Mouse (Mus musculus): Measurements from ENCODE around the gene Flt3l. TPM values are rescaled to one million over a fixed set of nuclear protein-coding genes. Genes with fewer than 3 reads are reported as not detected.
"Not testable (repeated sequence)": the region's sequence is repeated elsewhere in the genome, so short reads cannot be mapped to it uniquely, and the experiment has no call there.

Gene Flt3l
- total RNA-seq, 2 experiments from 2014 or later = 7.0 to 10.1 TPM

DNA sequence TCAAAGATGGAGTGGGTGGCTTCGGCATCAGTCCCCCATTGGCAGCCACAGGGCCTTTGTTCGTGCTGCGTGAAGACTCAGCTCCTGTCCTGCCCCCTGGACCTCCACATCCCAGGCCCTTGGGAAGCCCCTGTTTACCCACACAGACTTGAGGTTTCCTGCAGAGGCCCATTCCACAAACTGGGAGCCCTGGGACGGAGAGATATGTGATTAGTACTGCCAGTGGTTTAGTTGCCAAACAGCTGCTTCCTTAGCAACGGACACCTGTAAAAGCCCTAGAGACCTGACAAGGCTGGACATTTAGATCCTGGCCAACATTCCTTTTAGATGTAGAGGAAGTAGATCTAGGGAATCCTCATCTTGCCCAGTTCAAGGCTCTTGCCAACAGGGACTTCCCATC is 5.7 kb upstream of the Flt3l start:
- no peak for DNase-seq

DNA sequence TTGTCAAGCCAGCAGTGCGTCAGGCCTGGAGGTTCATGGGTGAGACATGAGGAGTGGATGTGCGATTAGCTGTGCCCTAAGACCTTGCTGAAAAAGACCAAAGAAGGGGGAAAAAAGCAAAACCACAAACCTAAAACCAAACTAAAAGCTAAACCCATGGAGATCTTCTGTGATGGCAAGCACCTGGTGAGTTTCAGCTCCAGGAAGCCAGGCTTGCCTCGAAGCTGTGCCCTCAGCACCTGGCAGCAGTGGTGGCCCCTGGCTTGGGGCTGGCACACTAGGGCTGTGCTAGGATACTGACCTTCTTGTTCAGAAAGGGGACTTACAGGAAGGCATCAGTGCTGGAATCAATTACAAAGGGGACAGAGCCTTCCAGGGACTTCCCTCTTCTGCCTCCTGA is 5.1 kb upstream of the Flt3l start:
- DNase-seq = no peak

DNA sequence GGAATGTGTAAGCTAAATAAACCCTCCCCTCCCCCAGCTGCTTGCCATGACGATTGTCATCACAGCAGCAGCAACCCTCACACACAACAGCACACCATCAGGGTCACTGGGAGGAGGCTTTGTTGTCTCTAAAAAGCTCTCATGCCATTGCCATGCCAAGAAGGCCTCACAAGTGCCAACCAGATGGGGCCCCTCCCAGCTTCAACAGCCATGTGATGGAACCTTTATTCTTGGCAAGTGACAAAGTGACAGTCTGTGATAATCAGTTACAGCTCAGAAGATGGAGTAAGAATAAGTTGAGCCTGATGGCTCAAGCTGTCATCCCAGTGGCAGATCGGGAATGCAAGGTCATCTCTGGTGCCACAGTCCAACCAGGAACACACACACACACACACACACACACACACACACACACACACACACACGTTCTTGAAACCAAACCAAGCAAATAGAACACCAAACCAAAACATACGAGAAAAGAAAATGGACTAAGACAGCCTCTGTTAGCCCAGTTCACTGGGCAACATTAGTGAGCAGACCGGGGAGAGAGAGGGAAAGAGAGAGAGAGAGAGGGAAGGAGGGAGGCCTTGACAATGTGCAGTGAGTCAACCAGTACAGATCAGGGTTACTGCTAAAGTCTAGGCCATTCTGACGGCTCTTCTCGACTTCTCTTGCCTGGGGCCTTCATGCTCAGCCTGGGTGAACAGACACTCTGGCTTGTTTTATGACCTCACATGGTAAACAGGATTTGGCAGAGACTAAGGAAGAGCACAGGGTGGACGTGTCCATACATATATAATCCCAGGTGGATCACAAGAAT is 3.9 kb upstream of the Flt3l start:
- DNase-seq = no peak

DNA sequence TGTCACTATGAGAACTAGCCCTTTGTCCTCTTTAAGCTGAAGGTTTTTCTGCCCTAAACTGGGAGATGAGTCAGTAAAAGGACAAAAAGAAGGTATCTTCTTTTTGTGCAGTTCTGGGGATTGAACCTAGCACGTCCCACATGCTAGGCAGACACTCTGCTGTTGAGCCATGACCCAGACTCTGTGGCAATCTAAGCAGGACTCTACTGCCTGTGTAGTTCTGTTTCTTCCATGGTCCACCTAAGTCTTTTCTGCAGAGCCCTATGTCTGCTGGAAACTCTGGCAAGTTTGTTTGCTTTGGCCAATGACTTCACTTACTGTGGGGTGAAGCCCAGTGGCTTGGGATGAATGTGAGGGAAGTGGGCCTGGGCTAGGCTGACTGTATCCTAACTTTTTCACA is 2.2 kb upstream of the Flt3l start:
- no peak for DNase-seq

DNA sequence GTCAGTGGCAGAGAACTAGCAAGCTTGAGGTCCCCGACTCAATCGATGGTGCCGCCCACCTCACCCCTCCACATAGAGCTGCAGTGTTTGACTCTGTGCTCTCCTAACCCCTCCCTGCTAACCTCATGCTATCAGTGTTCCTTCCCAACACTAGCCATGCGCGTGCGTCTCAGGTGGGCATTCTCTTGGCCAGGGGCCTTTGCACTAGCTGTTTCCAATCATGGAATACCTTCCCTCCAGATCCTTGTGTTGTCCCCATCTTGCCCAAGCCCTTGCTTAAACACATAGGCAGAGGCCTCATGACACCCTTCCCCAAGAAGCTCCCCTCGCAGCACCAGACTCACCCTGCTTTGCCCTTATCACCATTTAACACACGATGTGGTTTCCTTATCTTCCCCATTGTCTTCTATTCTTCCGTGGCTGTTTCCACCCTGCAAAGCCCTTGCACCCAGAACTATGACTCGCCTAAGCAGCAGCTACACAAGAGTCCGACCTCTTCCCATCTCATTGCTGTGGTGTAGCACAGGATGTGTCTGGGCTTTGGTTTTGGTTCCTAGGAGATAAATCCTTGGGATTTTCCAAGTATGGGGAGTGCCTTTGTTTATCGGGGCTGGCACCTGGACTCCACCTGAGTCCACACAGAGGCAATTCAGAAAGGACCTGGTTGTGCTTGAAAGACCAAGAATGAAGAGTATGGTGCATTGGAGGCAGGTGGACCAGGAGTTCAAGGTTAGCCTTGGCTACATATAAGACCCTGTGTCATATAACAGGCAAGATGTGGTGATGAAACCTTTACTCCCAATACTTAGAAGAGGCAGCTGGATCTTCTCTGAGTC is 1.2 kb upstream of the Flt3l start:
- DNase-seq = no peak

DNA sequence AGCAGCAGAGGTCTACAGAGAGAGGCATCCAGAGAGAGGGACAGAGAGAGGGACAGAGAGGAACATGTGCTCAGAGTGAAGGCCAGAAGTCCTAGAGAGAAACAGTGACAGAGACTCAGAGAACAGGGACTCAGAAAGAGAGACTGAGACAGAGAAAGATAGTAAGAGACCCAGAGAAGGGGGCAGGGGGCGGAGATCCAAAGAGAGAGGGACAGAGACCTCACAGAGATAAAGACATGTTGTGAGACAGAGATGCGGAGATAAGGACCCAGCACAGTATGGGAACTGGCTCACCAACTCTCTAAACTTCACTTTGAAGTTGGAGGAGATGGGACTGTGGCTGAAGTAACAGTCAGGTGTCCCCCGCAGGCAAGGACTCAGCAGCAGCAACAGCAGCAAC is 862 bp downstream of the Flt3l start:
- no peak for DNase-seq

DNA sequence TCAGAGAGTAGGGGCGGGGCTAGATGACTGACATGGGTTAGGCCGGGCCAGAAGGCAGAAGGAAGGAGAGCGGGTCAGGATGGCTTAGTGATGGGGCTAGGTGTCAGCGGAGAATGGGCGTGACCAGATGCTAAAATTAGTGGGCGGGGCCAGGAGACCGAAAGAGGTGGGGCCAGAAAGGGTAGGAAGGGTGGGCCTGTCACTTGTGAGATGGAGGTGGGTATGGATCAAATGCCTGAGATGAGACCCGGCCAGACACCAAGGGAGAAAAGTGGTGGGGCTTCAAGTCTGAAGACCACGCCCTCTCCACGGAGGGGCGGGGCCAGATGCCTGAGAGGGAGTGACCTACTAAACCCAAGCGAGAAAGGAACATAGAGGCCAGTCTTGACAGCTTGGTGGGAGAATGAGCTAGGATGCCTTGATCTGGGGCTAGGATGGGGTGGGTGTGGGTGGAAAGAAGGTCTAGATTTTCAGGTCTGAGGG is 1.6 kb downstream of the Flt3l start:
- DNase-seq = no peak

DNA sequence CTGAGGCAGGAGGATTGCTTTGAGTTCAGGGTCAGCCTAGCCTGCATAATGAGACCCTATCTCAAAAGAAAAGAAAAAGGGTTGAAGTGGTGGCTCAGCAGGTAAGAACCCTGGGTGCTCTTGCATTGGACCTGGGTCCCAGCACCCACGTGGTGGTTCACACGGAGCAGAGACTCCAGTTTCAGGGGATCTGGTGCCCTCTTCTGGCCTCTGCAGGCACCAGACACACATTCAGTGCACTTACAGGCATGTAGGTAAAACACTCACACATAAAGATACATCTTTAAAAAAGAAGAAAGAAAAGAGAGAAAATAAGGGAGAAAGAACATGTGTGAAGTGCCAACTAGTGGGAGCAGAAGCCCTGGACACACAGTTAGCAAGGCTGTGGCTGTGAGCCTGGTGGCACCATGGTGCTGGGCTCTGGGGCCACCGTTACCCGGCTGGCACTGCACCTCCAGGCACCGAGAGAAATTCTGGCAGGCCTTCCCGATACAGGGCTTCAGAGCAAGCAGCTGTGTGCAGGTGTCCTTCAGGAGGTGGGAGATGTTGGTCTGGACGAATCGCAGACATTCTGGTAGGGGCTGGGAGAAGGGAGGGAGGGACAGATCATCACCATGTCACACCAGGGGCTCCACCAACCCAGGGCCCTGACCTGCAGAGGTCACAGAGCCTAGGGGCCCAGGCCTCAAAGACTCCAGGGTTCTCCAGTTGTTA is 2.6 kb downstream of the Flt3l start:
- DNase-seq = no peak

DNA sequence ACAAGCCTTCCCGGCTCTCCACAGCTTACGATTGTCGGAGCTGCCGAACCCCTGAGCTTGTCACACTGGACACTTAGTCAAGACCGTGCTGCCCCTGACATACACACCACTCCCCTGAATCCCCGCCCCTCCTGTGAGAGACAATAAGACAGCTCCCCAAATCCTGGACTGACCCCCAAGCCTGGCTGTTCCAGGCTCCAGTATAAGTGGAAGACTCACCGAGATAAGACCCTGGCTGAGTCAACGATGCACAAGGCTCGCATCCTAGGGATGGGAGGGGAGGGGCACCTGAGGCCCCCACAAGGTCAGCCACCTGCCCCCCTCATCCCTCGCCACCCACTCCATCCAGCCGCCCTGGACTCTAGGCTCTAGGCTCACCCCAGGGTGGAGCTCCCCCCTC is 4.4 kb downstream of the Flt3l start:
- no peak for DNase-seq

DNA sequence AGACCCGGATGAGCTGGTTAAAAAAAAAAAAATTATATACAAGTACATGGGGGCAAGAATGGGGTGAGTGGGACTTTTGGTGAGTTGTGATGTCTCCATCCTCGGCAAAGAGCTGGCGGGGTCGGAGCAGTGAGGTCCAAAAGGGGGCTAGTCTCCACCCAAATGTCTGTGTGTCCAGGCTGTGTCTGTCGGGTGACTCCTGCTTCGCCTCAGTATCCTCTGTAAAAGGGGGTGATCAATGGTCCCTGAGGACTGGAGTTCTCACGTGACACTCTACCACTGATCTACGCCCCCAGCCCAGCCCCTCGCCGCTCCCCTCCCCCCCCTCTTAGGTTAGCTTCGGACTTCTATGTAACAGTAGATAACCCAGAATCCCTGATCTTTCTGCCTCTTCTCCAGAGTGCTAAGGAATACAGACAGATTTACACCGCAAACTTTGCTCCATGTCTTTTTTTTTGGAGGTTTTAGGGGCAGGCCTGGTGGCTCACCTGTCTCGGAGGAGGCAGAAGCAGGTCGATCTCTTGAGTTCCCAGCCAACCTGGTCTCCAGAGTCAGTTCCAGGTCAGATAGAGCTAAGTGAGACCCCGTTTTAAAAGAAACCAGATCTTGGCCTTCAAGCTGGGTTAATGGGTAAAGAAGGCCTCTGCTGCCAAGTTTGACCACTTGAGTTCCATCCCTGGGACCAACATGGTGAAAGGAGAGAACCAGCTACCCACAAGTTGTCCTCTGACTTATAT is 6.3 kb downstream of the Flt3l start:
- DNase-seq = no peak

DNA sequence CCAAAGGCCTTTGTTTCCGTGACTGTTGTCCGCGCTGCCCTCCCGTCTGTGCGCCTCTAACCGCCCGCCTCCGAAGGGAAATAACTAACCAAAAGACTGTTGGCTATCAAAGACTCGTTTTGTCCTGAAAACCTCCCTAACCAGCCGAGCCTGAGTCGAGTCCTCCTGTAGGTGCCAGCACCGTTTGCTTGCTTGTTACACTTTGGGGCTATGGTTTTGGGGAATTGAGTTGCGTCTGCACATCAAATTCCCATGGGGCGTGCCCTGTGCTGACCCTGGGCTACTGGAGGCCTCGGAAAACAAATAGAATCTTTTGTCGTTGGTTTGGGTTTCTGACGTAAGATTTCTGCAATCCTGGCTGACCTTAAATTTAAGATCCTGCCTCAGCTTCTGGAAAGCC is 6.9 kb downstream of the Flt3l start:
- DNase-seq = no peak

DNA sequence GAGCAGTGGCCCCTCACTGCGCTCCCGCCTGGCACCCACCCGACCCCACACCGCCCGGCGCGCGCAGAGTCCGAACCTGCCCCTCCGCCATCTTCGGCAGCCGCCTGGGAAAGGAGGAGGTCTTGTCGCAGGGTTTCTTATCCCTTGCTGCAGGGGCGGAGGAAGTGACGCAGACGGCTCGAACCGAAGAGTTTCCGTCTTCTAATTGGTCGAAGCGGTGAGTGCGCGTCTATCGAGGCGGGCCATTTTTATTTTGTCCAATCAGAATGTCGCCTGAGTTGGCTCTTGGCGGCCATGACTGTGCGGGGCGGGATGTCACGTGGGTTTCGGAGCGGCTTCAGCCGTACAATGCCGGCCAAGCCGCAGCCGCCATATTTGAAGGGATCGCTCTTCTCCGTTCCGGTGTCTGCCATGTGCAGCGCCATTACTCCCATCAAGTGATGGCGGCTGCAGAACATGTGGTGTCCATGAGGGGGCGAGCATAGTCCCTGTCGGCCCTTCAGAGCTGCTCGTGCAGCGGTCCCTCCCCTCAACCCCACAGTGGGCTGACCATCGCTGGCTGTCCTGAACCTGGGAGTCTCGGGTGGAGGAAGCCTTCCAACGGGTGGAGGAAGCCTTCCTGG is 7.5 kb downstream of the Flt3l start, which contains the start of gene Rpl13a:
TSS of gene Rpl13a (minus strand) at position 138 of the 623 bp plus-strand sequence.
- peak; percentile 98 to 99 for DNase-seq

DNA sequence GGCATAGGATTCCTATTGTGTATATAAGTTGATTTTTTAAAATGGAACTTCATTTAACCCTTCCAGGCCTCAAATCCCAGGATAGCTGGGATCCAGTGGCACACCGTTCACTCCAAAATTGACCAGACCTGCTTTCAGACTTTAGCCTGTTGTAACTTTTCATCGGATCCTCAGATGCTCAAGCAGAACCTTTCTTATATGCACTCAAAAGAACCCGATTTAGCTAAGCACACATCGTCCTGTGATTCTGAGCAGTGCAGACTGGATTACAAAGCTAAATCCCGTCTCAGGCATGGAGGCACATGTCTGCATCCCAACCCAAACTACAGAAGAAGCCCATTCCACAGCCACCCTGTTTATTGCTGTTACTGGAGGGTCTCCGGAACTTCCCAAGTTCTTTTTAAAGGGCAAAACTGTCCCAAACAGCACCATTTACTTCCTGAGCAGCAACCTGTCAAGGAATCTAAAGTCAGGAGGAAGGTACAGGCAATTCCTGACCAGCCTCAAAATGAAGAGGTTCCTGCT is 8.5 kb downstream of the Flt3l start:
- no peak for DNase-seq

DNA sequence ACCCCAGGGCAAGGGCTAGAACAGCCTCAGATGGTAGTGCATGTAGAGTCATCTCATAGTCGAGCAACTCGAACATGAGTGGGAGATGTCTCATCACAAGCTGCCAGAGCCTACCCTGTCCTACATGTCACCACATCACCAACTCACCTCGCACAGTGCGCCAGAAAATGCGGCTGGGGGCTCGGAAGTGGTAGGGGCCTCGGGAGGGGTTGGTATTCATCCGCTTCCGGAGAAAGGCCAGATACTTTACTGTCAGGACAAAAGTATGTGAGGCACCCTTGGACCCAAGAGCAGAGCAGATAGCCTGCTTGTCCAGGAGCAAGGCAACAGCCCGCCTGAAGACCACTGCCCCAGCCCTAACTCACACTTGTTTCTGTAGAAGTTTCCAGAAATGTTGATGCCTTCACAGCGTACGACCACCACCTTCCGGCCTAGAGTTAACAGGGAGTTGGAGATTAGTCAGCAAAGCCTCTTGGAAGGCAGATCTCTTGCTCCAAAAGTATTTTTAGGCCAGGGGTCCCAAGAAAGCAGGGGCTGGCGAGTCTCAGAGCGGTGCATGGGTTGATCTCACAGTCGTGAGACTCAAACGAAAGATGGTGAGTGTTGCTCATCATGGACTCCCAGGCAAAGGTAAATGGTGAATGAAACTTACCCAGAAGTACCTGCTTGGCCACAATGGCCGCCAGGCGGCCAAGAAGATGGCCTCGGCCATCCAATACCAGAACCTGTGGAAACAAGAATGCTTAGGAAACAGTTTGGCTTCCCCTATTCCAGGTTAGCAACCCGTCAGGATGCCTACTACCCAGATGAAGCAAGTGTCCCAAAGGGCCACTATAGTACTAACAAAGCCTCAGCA is 9.2 kb downstream of the Flt3l start:
- DNase-seq = no peak

DNA sequence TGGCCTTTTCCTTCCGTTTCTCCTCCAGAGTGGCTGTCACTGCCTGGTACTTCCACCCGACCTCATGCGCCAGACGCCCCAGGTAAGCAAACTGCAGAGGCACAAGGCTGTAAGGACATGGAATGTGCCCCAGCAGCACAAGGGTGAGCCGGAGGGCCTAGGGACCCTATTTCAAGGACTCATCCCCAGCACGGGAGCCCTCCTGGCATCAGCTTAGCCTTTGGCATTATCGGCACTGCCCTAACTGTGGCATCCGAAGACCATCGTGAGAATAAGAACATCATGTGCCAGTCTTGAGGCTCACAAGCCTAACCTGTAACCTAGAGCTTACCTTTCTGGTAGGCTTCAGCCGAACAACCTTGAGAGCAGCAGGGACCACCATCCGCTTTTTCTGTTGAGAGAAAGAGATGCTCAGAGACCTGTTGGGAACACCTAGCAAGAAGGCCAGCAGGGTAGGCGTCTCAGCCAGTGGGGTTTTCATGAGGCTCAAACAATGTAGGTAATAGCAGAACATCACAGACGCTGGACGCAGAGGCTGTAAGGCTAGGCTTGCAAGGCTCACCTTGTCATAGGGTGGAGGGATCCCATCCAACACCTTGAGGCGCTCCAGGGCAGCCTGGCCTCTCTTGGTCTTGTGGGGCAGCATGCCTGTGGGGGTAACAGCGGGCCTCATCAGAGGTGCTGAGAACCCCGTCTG is 9.9 kb downstream of the Flt3l start:
- DNase-seq = no peak

DNA sequence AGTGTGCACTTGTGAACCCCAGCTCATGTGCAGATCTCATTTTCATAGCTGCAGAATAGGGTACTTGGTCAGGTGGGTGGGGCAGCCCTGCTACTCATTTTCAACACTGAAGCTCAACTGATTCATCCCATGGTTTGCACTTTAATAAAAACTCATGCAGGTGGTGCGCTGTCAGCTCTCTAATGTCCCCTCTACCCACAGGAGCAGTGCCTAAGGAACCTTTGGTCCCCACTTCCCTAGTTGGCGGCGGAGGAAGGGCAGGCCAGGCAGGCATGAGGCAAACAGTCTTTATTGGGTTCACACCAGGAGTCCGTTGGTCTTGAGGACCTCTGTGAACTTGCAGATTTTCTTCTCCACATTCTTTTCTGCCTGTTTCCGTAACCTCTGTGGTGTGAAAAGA is 10.6 kb downstream of the Flt3l start:
- DNase-seq = not testable (repeated sequence)

DNA sequence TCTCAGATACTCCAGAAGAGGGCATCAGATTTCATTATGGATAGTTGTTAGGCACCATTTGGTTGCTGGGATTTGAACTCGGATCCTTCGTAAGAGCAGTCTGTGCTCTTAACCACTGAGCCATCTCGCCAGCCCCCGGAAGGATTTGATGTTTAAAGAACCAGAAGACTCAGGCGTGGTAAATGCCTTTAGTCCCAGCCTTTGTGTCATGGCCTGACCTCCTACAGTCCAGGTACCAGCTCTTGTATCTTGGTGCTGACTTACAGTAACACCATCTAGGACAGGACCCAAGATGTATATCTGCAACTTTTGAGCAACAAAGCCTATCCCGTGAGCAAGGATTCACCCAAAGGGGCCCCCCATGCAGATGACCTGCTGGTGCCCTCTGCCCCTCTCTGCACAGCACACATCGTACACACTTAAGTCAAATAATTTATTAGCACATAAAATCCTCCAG is 11.1 kb downstream of the Flt3l start:
- no peak for DNase-seq

DNA sequence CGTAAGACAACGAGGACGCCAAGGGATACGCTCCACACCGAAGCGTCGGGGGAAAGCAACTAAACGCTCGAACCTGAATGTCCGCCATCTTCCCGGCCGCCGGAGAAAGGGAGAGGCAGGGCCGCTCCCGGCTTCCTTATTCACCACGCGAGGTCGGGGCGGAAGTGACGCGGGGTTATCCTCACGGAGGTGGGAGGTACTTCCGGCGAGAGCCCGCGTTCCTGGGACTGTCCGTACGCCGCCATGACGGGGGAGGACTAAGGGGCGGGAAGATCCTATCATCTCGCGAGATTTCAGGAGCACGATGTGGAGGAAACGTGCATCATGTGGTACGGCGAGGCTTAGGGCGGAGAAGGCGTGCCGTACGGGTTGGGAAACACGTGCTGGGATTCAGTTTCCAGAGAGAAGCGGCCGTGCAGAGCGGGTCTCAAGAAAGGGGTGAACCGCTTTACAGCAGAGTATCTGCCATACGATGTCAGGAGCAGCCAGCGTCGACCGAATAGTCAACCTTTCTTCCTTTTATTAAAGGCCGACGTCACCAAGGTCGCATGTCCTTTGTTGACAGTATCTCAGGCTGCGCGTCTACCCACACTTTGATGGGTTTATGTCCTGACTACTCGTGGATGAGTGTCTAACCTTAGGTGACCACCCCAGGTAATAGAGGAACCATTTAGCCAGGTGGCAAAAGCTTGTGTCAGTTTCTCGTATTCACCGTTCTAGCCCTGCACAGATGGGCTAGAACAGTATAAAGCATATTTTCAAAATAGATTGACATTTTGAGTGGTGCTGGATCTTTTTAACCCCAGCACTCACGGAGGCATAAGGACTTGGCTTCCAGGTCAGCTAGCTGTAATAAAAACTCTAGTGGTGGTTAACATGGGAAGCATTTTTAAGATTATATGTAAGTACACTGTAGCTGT is 11.7 kb downstream of the Flt3l start, which contains the start of gene Rps11:
TSS of gene Rps11 (minus strand) at position 216 of the 920 bp plus-strand sequence.
- DNase-seq = peak; percentile 98 to 99

Measured in layer of hippocampus, postnatal 36 days (tissue).